In the genomic region with DNA sequence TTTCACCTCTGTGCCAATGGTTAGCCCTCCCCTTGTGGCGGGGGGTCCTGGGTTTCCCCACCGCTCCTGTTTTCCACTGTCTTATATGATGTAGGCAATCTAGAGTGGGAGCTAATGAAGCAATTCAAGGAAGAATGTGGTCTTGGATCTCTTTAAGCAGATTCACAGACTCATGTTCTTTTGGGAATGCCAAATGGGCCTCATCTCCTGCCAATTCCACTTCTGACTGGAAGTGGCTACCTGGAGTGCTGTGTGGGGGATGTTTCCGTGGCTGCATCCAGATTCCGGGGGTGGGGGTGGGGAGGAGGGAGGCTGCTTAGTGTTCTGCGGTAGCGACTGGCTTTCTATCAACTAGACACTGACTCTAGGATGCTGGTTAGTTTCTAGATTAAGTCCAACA, we compare ENCODE assay signal across 16 mouse cellular contexts.
DNase-seq lines count a peak whose midpoint lies in the region; ATAC-seq and TF ChIP-seq lines count a peak whose summit lies in the region.
"Had no signal": no experiment of that assay in that cellular context is flagged by ENCODE, and none has a peak within 500 bp of the region (broad histone marks: within the 10 kb centered on the region; RNA-seq: fewer than 3 reads in every experiment).

No protein-coding gene starts in this region.

- no peaks in the 10 kb centered on the region for H3K9me3 ChIP-seq in hindbrain, postnatal 0 days (ENCODE audit: low read length)
- no peaks in the 10 kb centered on the region for H3K9me3 ChIP-seq in hindbrain, embryonic 10.5 days
- H3K9me3 ChIP-seq: embryonic facial prominence, embryonic 10.5 days; kidney, embryonic 15.5 days; midbrain, embryonic 13.5 days had no signal

- no peaks in the 10 kb centered on the region for H3K36me3 ChIP-seq in hindbrain, postnatal 0 days (ENCODE audit: insufficient read depth, low read length)
- H3K36me3 ChIP-seq in hindbrain, embryonic 10.5 days = no peaks in the 10 kb centered on the region
- H3K36me3 ChIP-seq: embryonic facial prominence, embryonic 10.5 days; kidney, embryonic 15.5 days; midbrain, embryonic 13.5 days had no signal

- H3K4me3 ChIP-seq in hindbrain, postnatal 0 days (ENCODE audit: low read length) = no peak overlapping the region
- H3K4me3 ChIP-seq in hindbrain, embryonic 10.5 days = no peak overlapping the region
- H3K4me3 ChIP-seq: embryonic facial prominence, embryonic 10.5 days; kidney, embryonic 15.5 days; midbrain, embryonic 13.5 days had no signal

- no peak for TF ChIP-seq CTCF in hindbrain, postnatal 0 days (IDR thresholded peaks at IDR 0.05; ENCODE audit: low read depth)

- no peak for ATAC-seq in hindbrain, postnatal 0 days
- ATAC-seq: inflammation-experienced regulatory T-cells, adult 6 months; midbrain, embryonic 13.5 days had no signal

- DNase-seq in hindbrain, postnatal 0 days (ENCODE audit: low spot score) = peak; percentile 49
- no peak for DNase-seq in hindbrain, embryonic 10.5 days (ENCODE audit: low spot score)
- peak; percentile 35 for DNase-seq in right cerebral cortex, postnatal 25 days
- DNase-seq in right cerebral cortex, adult 2 months (ENCODE audit: low spot score in 2 of 2) = no peak
- DNase-seq in cerebellum, adult 8-10 months = peak; percentile 50
- no peak for DNase-seq in thymus, adult 18-20 months
- DNase-seq in adrenal gland, adult 8-10 months = no peak
- DNase-seq: adrenal gland, postnatal 14 days; gastrocnemius, postnatal 14 days; lung, adult 2 months; lung, postnatal 4 days; thymus, postnatal 4 days had no signal

- H3K4me2 ChIP-seq in hindbrain, postnatal 0 days (ENCODE audit: low read depth, low read length) = no peak overlapping the region
- H3K4me2 ChIP-seq: kidney, embryonic 15.5 days; midbrain, embryonic 13.5 days had no signal

- 61% methylated on average over 6 of the region's 6 CpGs for WGBS in hindbrain, postnatal 0 days
- WGBS in hindbrain, embryonic 10.5 days = 71% methylated on average over 6 of the region's 6 CpGs

- peaks cover 6% of the 10 kb centered on the region; the same call in 1 of the 2 replicates for H3K4me1 ChIP-seq in hindbrain, postnatal 0 days (ENCODE audit: insufficient read depth, low read length)
- peaks cover 17% of the 10 kb centered on the region for H3K4me1 ChIP-seq in hindbrain, embryonic 10.5 days (replicated peaks)

- H3K27ac ChIP-seq in hindbrain, postnatal 0 days = no peak overlapping the region
- H3K27ac ChIP-seq in hindbrain, embryonic 10.5 days = no peak overlapping the region
- H3K27ac ChIP-seq: embryonic facial prominence, embryonic 10.5 days; kidney, embryonic 15.5 days; midbrain, embryonic 13.5 days had no signal

- H3K27me3 ChIP-seq in hindbrain, postnatal 0 days (ENCODE audit: insufficient read depth, low read length) = no peaks in the 10 kb centered on the region
- H3K27me3 ChIP-seq in hindbrain, embryonic 10.5 days (ENCODE audit: insufficient read depth, poor library complexity, severe bottlenecking) = no peaks in the 10 kb centered on the region
- H3K27me3 ChIP-seq: kidney, embryonic 15.5 days; midbrain, embryonic 13.5 days had no signal

- H3K9ac ChIP-seq in hindbrain, postnatal 0 days (replicated peaks; ENCODE audit: low read length) = no peak overlapping the region
- H3K9ac ChIP-seq: kidney, embryonic 15.5 days; midbrain, embryonic 13.5 days had no signal

Comparison
In these comparisons a context has a peak if more than half of its experiments do, and no peak if none do; other contexts are left out.
1. DNase-seq: peak in hindbrain, postnatal 0 days (single experiment), right cerebral cortex, postnatal 25 days (single experiment) and cerebellum, adult 8-10 months (single experiment); none in hindbrain, embryonic 10.5 days (single experiment), right cerebral cortex, adult 2 months (0 of 2), thymus, adult 18-20 months (0 of 2) and adrenal gland, adult 8-10 months (single experiment).